Comparison of ENCODE assay signal across 20 mouse cellular contexts in genomic region chr6:137936268-137936667, GRCm38 (mm10).
A peak's percentile ranks its signal among the peaks of the same experiment; 100 is the strongest.
DNase-seq lines count a peak whose midpoint lies in the region; ATAC-seq and TF ChIP-seq lines count a peak whose summit lies in the region.
"Had no signal": no experiment of that assay in that cellular context is flagged by ENCODE, and none has a peak within 500 bp of the region (broad histone marks: within the 10 kb centered on the region; RNA-seq: fewer than 3 reads in every experiment).

No protein-coding gene starts in this region.

- no peak for ATAC-seq in forebrain, embryonic 15.5 days (replicated peaks)
- no peak for ATAC-seq in forebrain, embryonic 11.5 days (replicated peaks; ENCODE audit: low FRiP score)
- ATAC-seq in lung, embryonic 16.5 days (ENCODE audit: low read depth): peak; percentile 70
- ATAC-seq in stomach, embryonic 16.5 days (ENCODE audit: insufficient read depth, low FRiP score): no peak

- H3K27me3 ChIP-seq in forebrain, embryonic 15.5 days: no peaks in the 10 kb centered on the region
- H3K27me3 ChIP-seq in forebrain, embryonic 11.5 days (ENCODE audit: control insufficient read depth, insufficient read depth, low read length): no peaks in the 10 kb centered on the region
- H3K27me3 ChIP-seq in lung, embryonic 16.5 days (ENCODE audit: control insufficient read depth, insufficient read depth, low read depth, low read length): no peaks in the 10 kb centered on the region
- H3K27me3 ChIP-seq in stomach, embryonic 16.5 days (ENCODE audit: control insufficient read depth, insufficient read depth, low read length): no peaks in the 10 kb centered on the region
- H3K27me3 ChIP-seq: embryonic facial prominence, embryonic 15.5 days; forebrain, embryonic 12.5 days; heart, embryonic 15.5 days; hindbrain, embryonic 15.5 days had no signal

- no peak for TF ChIP-seq POLR2A in embryonic fibroblast, embryonic 13.5 days (IDR thresholded peaks at IDR 0.05; ENCODE audit: low read depth, low read length)

- peak overlapping the region; percentile 27; the same call in 1 of the 2 replicates for H3K27ac ChIP-seq in forebrain, embryonic 15.5 days (replicated peaks)
- no peak overlapping the region for H3K27ac ChIP-seq in forebrain, embryonic 11.5 days (ENCODE audit: low read depth, low read length)
- H3K27ac ChIP-seq in lung, embryonic 16.5 days (ENCODE audit: low read length): peak overlapping the region; percentile 50
- H3K27ac ChIP-seq in embryonic fibroblast, embryonic 13.5 days (ENCODE audit: insufficient read depth, low read length): peak overlapping the region; percentile 96
- 0 out of 2 replicates have a peak overlapping the region, but pooled peaks have one; percentile 10 for H3K27ac ChIP-seq in stomach, embryonic 16.5 days (ENCODE audit: low read length)
- H3K27ac ChIP-seq: embryonic facial prominence, embryonic 15.5 days; forebrain, embryonic 12.5 days; heart, adult 2 months; heart, embryonic 15.5 days had no signal

- no peak overlapping the region for H3K4me3 ChIP-seq in forebrain, embryonic 15.5 days
- H3K4me3 ChIP-seq in forebrain, embryonic 11.5 days (ENCODE audit: low read depth, low read length): no peak overlapping the region
- no peak overlapping the region for H3K4me3 ChIP-seq in lung, embryonic 16.5 days (ENCODE audit: low read length)
- H3K4me3 ChIP-seq in embryonic fibroblast, embryonic 13.5 days (ENCODE audit: insufficient read depth, low read length): no peak overlapping the region
- no peak overlapping the region for H3K4me3 ChIP-seq in stomach, embryonic 16.5 days (replicated peaks; ENCODE audit: low read length)
- H3K4me3 ChIP-seq: embryonic facial prominence, embryonic 15.5 days; forebrain, embryonic 12.5 days; heart, adult 2 months; heart, embryonic 15.5 days; hindbrain, embryonic 15.5 days had no signal

- no peak overlapping the region for H3K9ac ChIP-seq in forebrain, embryonic 15.5 days (replicated peaks)
- no peak overlapping the region for H3K9ac ChIP-seq in forebrain, embryonic 11.5 days (ENCODE audit: low read length)
- no peak overlapping the region for H3K9ac ChIP-seq in lung, embryonic 16.5 days (ENCODE audit: low read length)
- no peak overlapping the region for H3K9ac ChIP-seq in stomach, embryonic 16.5 days (ENCODE audit: low read length)
- H3K9ac ChIP-seq: embryonic facial prominence, embryonic 15.5 days; forebrain, embryonic 12.5 days; forebrain, postnatal 0 days; heart, embryonic 15.5 days; hindbrain, embryonic 15.5 days had no signal

- 68% methylated on average over 1 of the region's 1 CpGs for WGBS in forebrain, embryonic 15.5 days
- 81% methylated on average over 1 of the region's 1 CpGs for WGBS in forebrain, embryonic 11.5 days
- WGBS in lung, embryonic 16.5 days: 39% methylated on average over 1 of the region's 1 CpGs
- WGBS in stomach, embryonic 16.5 days: 60% methylated on average over 1 of the region's 1 CpGs

- H3K36me3 ChIP-seq in forebrain, embryonic 15.5 days: no peaks in the 10 kb centered on the region
- H3K36me3 ChIP-seq in forebrain, embryonic 11.5 days (ENCODE audit: control insufficient read depth, insufficient read depth, low read length): no peaks in the 10 kb centered on the region
- no peaks in the 10 kb centered on the region for H3K36me3 ChIP-seq in lung, embryonic 16.5 days (ENCODE audit: control insufficient read depth, insufficient read depth, low read length)
- H3K36me3 ChIP-seq in stomach, embryonic 16.5 days (ENCODE audit: control insufficient read depth, insufficient read depth, low read length): no peaks in the 10 kb centered on the region
- H3K36me3 ChIP-seq: embryonic facial prominence, embryonic 15.5 days; forebrain, embryonic 12.5 days; heart, embryonic 15.5 days; hindbrain, embryonic 15.5 days had no signal

- no peak for TF ChIP-seq CTCF in embryonic fibroblast, embryonic 13.5 days (IDR thresholded peaks at IDR 0.05; ENCODE audit: borderline replicate concordance, insufficient read depth, low read length)

- no peaks in the 10 kb centered on the region for H3K9me3 ChIP-seq in forebrain, embryonic 15.5 days
- no peaks in the 10 kb centered on the region for H3K9me3 ChIP-seq in forebrain, embryonic 11.5 days (ENCODE audit: control insufficient read depth, low read length)
- H3K9me3 ChIP-seq in lung, embryonic 16.5 days (ENCODE audit: control insufficient read depth, low read length): no peaks in the 10 kb centered on the region
- H3K9me3 ChIP-seq in stomach, embryonic 16.5 days (replicated peaks; ENCODE audit: control insufficient read depth, low read length): no peaks in the 10 kb centered on the region
- H3K9me3 ChIP-seq: embryonic facial prominence, embryonic 15.5 days; forebrain, embryonic 12.5 days; heart, embryonic 15.5 days; hindbrain, embryonic 15.5 days had no signal

- H3K4me1 ChIP-seq in forebrain, embryonic 15.5 days: peaks cover 13% of the 10 kb centered on the region
- H3K4me1 ChIP-seq in forebrain, embryonic 11.5 days (replicated peaks; ENCODE audit: control insufficient read depth, insufficient read depth, low read length): no peaks in the 10 kb centered on the region
- peaks cover 23% of the 10 kb centered on the region for H3K4me1 ChIP-seq in lung, embryonic 16.5 days (replicated peaks; ENCODE audit: control insufficient read depth, insufficient read depth, low read length)
- H3K4me1 ChIP-seq in embryonic fibroblast, embryonic 13.5 days (ENCODE audit: control insufficient read depth, insufficient read depth, low read length): peaks cover 9% of the 10 kb centered on the region
- peaks cover 10% of the 10 kb centered on the region for H3K4me1 ChIP-seq in stomach, embryonic 16.5 days (ENCODE audit: control insufficient read depth, insufficient read depth, low read length)
- H3K4me1 ChIP-seq: forebrain, embryonic 12.5 days; hindbrain, embryonic 15.5 days had no signal

- H3K4me2 ChIP-seq in forebrain, embryonic 15.5 days (replicated peaks): no peak overlapping the region
- H3K4me2 ChIP-seq in forebrain, embryonic 11.5 days (ENCODE audit: low read depth, low read length, severe bottlenecking): no peak overlapping the region
- H3K4me2 ChIP-seq in lung, embryonic 16.5 days (ENCODE audit: low read depth, low read length): no peak overlapping the region
- H3K4me2 ChIP-seq in stomach, embryonic 16.5 days (ENCODE audit: low read depth, low read length): no peak overlapping the region
- H3K4me2 ChIP-seq: embryonic facial prominence, embryonic 15.5 days; forebrain, embryonic 12.5 days; heart, embryonic 11.5 days; heart, embryonic 15.5 days; hindbrain, embryonic 15.5 days had no signal

- DNase-seq in forebrain, embryonic 11.5 days (ENCODE audit: low spot score): no peak
- DNase-seq in lung, postnatal 14 days: no peak
- DNase-seq in adrenal gland, postnatal 36 days: no peak
- DNase-seq: adrenal gland, postnatal 10 days; cerebellum, adult 18-20 months; cerebellum, adult 9-11 months; cerebellum, postnatal 36 days; gastrocnemius, postnatal 14 days; heart, adult 2 months; heart, postnatal 14 days had no signal
